Mouse (Mus musculus) inflammation-experienced regulatory T-cells, adult 6 months (primary cell): Measurements from ENCODE around the gene Gm49358. TPM values are rescaled to one million over a fixed set of nuclear protein-coding genes. Genes with fewer than 3 reads are reported as not detected.

Experiments used
- ATAC-seq: one replicate; pipeline ENCODE4 v1.8.0; 2017
- polyA plus RNA-seq, 3 experiments: library from polyadenylated mRNA; unstranded; fragments of 100-300 nt; shearing (Covaris generic); gene quantifications; one replicate each; pipeline ENCODE4 v1.2.1; 2017

Gene Gm49358
- polyA plus RNA-seq, 3 experiments from 2014 or later, result not detected

- ATAC-seq, result no peak
These were observed 50.7 kb downstream of the Gm49358 start for GRCm38 (mm10) chr10:86814292-86815131.

GRCm38 (mm10) chr10:86815133-86815532, 51.4 kb downstream of the Gm49358 start:
- no peak for ATAC-seq

- no peak for ATAC-seq
These were observed 55.9 kb downstream of the Gm49358 start for GRCm38 (mm10) chr10:86819649-86820165.

DNA sequence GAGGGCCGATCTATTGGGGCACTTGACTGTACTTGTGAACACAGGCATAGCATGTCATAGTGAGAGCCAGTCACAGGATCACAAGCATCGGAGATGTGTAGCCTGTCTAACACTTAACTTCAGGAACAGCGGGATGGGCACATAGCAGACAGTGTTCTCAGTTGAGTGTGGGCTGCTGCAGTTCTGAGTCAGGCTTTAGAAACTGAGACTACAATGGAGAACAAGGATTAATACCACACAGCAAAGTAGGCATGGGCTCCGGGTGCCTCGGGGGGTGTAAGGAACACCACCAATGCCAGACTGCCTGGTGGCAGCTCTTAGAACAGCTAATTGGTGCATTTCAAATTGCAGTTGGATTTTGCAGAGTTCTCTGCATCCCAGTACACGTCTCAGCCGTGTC, 57.2 kb downstream of the Gm49358 start:
- no peak for ATAC-seq

GRCm38 (mm10) chr10:86824093-86824492, 60.3 kb downstream of the Gm49358 start:
- ATAC-seq, result no peak

DNA sequence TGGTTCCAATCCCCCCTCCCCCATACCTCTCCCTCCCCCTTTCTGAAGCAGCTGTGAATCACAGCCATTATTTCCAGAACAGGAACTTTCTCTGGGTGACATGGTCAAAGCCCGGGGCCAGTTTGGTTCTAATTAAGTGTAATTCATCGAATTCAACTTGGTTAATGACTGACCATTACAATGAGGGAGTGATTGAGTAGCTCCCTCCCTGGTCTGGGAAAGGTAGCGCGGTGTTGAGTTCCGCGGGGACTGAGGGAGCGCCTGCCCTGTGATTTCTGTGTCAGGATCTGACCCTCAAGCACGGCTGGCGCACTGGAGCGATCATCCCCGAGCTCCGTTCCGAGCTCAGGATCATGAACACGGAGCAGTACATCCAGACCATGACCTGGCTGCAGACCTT, 61.1 kb downstream of the Gm49358 start:
- no peak for ATAC-seq

DNA sequence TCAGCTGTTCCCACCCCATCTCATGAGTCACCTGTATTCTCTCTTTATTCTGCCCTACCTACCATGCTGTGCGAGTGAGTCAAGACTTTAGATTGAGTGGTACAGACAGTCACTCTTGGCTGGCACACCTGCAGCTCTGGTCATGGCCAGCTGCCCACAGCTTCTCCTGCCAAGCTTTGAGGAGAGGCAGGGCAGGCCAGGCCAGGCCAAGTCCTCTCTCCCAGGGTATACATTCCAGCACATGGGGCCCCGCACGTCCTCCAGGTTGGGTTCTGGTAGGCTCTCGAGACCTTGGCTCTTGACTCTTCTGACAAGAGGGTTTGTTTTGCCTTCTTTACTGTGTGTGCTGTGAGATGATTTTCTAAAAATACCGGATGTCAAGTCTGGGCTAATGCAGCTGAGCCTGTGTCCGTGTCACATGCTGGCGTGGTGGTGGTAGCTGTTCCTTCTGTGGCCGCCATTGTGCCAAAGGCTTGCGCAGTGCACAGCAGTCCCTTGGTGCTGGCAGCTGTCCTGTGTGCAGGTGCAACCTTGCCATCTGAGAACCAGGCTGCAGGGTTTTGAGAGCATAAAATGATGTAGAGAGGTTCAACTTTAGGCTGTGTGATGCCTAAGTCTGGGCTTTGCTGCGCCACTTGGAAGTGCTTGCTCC, 62.2 kb downstream of the Gm49358 start:
- ATAC-seq, result no peak

DNA sequence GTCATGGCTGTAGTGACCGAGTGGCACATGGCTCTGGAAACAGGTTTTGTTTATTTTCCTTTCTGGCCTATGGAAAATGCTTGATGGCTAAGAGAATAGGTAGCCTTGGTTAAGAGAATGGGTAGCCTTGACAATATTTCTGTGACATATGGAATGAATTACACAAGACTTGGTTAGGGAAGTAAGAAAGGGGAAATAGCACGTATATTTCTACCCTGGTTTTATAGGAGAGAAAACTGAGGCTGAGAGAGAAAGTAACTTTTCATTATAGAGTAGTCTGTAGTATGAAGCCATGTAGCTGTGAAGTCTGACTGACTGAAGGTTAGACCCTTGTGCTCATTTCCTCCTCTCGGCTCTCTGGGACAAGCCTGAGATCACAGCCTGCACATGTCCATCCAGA, 63.2 kb downstream of the Gm49358 start:
- ATAC-seq, result no peak

GRCm38 (mm10) chr10:86828221-86829135, 64.7 kb downstream of the Gm49358 start:
- no peak for ATAC-seq

- no peak for ATAC-seq
These were observed 65.7 kb downstream of the Gm49358 start for GRCm38 (mm10) chr10:86829515-86829914.

DNA sequence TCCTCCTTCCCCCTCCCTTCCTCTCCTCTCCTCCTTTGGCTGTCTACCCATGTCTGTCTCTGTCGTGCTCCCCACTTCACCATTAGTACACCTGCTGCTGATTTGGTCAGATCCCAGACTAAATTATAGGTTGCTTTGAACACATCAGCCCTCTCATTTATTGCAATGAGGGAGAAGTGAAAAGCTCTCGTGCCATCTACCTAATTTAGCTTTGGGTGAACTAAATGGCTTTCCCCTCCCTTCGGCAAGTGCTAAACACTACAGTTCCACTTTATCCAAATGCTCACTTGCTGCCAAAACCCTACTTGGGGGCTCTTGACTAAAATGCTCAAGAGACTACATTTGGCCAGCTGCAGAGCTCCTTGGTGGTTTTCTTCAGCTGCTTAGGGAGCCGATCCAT, 73.0 kb downstream of the Gm49358 start:
- no peak for ATAC-seq

GRCm38 (mm10) chr10:86838827-86839226, 75.1 kb downstream of the Gm49358 start:
- no peak for ATAC-seq

DNA sequence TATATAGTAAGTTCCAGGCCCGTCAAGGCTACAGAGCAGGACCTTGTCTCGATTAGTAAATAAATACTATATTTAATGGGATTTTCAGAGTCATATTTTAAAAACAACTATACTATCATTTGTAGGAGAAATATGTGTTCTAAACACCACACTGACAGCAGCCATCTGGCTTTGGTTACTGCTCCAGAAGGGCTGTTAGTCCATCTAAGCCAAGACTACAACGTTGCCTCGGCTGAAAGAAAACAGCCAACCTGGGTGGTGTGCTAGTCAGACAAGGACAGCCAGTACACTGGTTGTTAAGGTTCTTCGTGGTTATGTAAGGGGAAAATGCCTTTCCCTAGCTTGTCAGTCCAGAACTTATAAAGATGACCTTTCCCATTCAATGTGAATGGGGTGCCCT, 78.9 kb downstream of the Gm49358 start:
- ATAC-seq, result no peak

DNA sequence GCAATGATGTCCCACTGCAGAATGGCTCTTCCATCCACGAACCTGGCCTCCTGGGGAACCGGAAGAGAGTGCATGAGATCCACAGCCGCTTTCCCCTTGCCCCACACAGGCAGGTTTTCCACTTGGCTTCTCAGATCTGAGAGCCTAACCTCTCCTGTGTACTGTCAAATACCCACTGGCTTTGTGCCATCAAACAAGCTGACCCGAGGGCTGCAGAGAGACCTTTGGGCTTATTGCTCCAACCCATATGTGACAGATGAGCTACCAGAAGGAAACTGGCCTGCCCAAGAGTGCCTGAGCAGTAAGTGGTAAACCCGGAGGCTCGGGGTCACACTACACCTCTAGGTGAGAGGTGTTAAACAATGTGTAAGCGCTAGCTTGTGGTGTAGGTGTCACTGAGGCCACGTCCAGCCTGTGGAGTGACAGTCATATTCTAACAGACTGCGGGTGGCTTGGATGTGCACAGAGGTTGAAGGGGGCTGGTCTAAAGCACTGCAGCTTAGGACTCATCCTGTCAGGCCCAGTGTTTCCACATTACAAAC, 83.2 kb downstream of the Gm49358 start:
- ATAC-seq, result no peak

DNA sequence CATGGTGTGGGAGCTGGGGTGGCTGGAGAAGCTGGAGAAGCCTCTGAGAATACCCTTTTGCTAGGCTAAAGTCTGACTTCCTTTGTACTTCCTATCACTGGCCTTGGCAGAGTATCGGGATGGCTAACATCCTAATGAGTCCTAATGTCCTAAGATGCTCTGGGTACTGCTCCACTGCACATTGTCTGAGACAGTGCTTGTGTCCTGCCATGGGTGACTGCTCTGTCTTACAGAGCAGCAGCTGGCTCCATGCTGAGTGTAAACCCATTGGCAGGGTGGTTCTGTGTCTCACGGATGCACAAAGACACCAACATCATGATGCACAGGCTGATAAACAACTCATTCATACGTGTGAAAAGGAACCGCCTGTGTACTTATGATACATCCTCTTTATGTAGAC, 85.3 kb downstream of the Gm49358 start:
- ATAC-seq, result no peak

- no peak for ATAC-seq
These were observed 85.7 kb downstream of the Gm49358 start for GRCm38 (mm10) chr10:86849508-86849907.

GRCm38 (mm10) chr10:86852160-86852559, 88.4 kb downstream of the Gm49358 start:
- ATAC-seq, result no peak

- ATAC-seq, result no peak
These were observed 89.7 kb downstream of the Gm49358 start for GRCm38 (mm10) chr10:86853433-86853832.

- ATAC-seq, result no peak
These were observed 96.6 kb downstream of the Gm49358 start for GRCm38 (mm10) chr10:86860396-86860795.

DNA sequence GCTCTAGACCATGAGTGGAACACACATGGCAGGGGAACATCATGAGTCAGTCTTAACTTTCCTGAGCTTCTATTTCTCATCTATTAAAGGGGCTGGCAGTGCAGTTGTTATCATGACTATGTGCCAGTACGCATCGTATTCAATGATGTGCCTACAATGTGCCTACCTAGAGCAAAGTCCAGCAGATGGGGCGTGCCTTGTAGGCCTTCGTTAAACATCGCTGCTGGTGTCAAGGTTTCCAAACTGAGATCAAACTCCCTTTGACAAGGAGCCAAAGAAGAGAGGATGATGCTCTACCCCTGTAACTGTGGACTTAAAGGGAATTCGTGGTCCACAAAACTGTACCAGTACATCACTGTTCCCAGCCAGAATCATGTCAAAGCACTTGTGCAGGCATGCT, 98.7 kb downstream of the Gm49358 start:
- ATAC-seq, result no peak

DNA sequence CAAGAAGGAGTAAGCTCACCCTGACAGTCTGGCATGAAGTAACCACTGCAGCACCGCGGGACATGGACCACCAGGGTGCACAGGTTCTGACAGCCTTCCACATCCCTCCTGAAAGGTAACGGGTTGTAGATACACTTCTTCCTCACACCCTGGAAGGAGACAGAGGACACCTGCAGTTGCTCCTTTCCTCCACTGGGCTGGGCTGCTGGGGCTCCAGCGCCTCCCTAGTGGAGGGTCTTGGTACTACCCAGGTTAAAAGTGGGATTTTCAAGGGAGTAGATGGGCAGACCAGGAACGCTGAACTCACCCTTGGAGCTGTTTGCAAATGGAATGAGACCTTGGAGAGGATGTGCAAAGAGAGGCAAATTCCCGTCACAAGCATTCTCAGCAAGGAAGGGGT, 99.7 kb downstream of the Gm49358 start:
- ATAC-seq, result no peak

DNA sequence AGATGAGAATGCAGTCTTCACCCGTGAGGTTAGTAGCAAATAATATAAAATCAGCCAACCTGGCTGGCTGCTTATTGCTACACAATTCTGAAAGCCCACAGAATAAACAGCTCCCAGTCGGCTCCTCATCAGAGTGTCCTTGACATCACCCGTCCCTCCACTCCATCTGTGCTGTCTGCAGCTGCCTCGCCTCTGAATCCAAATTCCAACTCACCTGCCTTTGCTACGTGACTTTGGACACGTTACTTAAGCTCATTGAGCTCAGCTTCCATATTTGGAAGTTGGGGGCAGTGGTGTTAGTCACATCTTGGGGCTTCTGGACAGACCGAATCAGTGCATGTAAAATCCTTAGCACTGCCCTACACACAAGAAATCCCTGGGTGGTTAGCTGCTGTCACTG, 108.3 kb downstream of the Gm49358 start:
- no peak for ATAC-seq

- ATAC-seq, result no peak
These were observed 108.8 kb downstream of the Gm49358 start for GRCm38 (mm10) chr10:86872591-86872990.
